Comparison of ENCODE assay signal across 17 mouse cellular contexts in the genomic region with DNA sequence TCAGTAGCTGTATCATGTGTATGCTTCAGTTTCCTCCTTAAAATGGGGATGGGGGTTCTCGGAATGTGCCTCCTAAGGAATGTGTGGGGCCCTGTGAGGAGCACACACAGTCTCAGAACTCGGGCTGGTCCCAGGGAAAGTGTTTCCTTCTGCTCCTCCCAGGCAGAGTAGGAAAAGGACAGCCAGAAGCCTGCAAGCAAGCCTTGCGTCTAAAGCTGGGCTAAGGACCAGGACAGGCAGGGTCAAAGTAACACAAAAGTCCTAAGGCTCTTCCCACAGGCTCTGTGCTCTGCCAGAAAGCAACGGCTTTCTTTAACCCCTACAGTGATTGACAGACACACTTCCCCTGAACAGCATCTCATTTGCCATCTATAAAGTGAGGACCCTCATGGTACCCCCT. TPM values are rescaled to one million over a fixed set of nuclear protein-coding genes. Genes with fewer than 3 reads are reported as not detected.
DNase-seq lines count a peak whose midpoint lies in the region; ATAC-seq and TF ChIP-seq lines count a peak whose summit lies in the region.
"Had no signal": no experiment of that assay in that cellular context is flagged by ENCODE, and none has a peak within 500 bp of the region (broad histone marks: within the 10 kb centered on the region; RNA-seq: fewer than 3 reads in every experiment).

No protein-coding gene starts in this region.

- no peak overlapping the region for H3K4me3 ChIP-seq in forebrain, embryonic 10.5 days
- H3K4me3 ChIP-seq in forebrain, embryonic 13.5 days: no peak overlapping the region
- no peak overlapping the region for H3K4me3 ChIP-seq in heart, embryonic 15.5 days
- H3K4me3 ChIP-seq in liver, postnatal 0 days (ENCODE audit: low read depth, low read length): no peak overlapping the region
- H3K4me3 ChIP-seq: erythroblast, embryonic 14.5 days; midbrain, embryonic 13.5 days had no signal

- no peak for TF ChIP-seq EP300 in liver, postnatal 0 days (IDR thresholded peaks at IDR 0.05; ENCODE audit: low read depth)

- H3K9ac ChIP-seq in forebrain, embryonic 13.5 days: no peak overlapping the region
- H3K9ac ChIP-seq in heart, embryonic 15.5 days: no peak overlapping the region
- H3K9ac ChIP-seq in liver, postnatal 0 days (replicated peaks): peak overlapping the region; percentile 21; the same call in 1 of the 2 replicates
- H3K9ac ChIP-seq: midbrain, embryonic 13.5 days had no signal

- WGBS in forebrain, embryonic 10.5 days: 52% methylated on average over 4 of the region's 4 CpGs
- WGBS in forebrain, embryonic 13.5 days: 59% methylated on average over 4 of the region's 4 CpGs
- WGBS in heart, embryonic 15.5 days: 31% methylated on average over 4 of the region's 4 CpGs
- WGBS in liver, postnatal 0 days (ENCODE audit: insufficient replicate concordance): 56% methylated on average over 4 of the region's 4 CpGs

- TF ChIP-seq CTCF in liver, postnatal 0 days (IDR thresholded peaks at IDR 0.05; ENCODE audit: low read depth): no peak

- H3K36me3 ChIP-seq in forebrain, embryonic 10.5 days (replicated peaks): no peaks in the 10 kb centered on the region; the same call in 1 of the 2 replicates
- peaks cover 3% of the 10 kb centered on the region; the same call in 1 of the 2 replicates for H3K36me3 ChIP-seq in forebrain, embryonic 13.5 days (ENCODE audit: poor library complexity, severe bottlenecking)
- no peaks in the 10 kb centered on the region for H3K36me3 ChIP-seq in heart, embryonic 15.5 days
- H3K36me3 ChIP-seq in liver, postnatal 0 days (replicated peaks; ENCODE audit: insufficient read depth, low read length): no peaks in the 10 kb centered on the region
- H3K36me3 ChIP-seq: midbrain, embryonic 13.5 days had no signal

- no peak overlapping the region for H3K4me2 ChIP-seq in forebrain, embryonic 13.5 days
- H3K4me2 ChIP-seq in heart, embryonic 15.5 days: no peak overlapping the region
- no peak overlapping the region for H3K4me2 ChIP-seq in liver, postnatal 0 days (ENCODE audit: low read depth, low read length)
- H3K4me2 ChIP-seq: midbrain, embryonic 13.5 days had no signal

- no peak for DNase-seq in forebrain, embryonic 10.5 days (ENCODE audit: extremely low spot score, low spot score)
- DNase-seq in heart, postnatal 4 days: no peak
- DNase-seq in liver, postnatal 0 days: no peak
- no peak for DNase-seq in liver
- peak; percentile 21 to 42 for DNase-seq in kidney, postnatal 4 days
- no peak for DNase-seq in layer of hippocampus, adult 11-12 months (ENCODE audit: low spot score)
- DNase-seq: cerebellum, adult 18-20 months; cerebellum, postnatal 36 days; layer of hippocampus, adult 9-11 months; thymus, postnatal 36 days had no signal

- peaks cover 11% of the 10 kb centered on the region for H3K27me3 ChIP-seq in forebrain, embryonic 10.5 days (ENCODE audit: poor library complexity, severe bottlenecking)
- no peaks in the 10 kb centered on the region; the same call in 1 of the 2 replicates for H3K27me3 ChIP-seq in forebrain, embryonic 13.5 days
- H3K27me3 ChIP-seq in heart, embryonic 15.5 days: no peaks in the 10 kb centered on the region
- no peaks in the 10 kb centered on the region for H3K27me3 ChIP-seq in liver, postnatal 0 days (ENCODE audit: insufficient read depth, low read length)

- no peak for ATAC-seq in forebrain, embryonic 13.5 days
- ATAC-seq in heart, embryonic 15.5 days (replicated peaks; ENCODE audit: insufficient number of reproducible peaks, insufficient read depth, low FRiP score, low read depth): no peak
- no peak for ATAC-seq in liver, postnatal 0 days
- ATAC-seq: forebrain, embryonic 16.5 days; hindbrain, embryonic 16.5 days; intestine, postnatal 0 days; midbrain, embryonic 13.5 days had no signal

- H3K4me1 ChIP-seq in forebrain, embryonic 10.5 days: peaks cover 77% of the 10 kb centered on the region
- H3K4me1 ChIP-seq in forebrain, embryonic 13.5 days: peaks cover 65% of the 10 kb centered on the region
- peaks cover 96% of the 10 kb centered on the region for H3K4me1 ChIP-seq in heart, embryonic 15.5 days (replicated peaks)
- H3K4me1 ChIP-seq in liver, postnatal 0 days (ENCODE audit: insufficient read depth): peaks cover 76% of the 10 kb centered on the region

- no peaks in the 10 kb centered on the region for H3K9me3 ChIP-seq in forebrain, embryonic 10.5 days
- no peaks in the 10 kb centered on the region for H3K9me3 ChIP-seq in forebrain, embryonic 13.5 days (replicated peaks)
- no peaks in the 10 kb centered on the region for H3K9me3 ChIP-seq in heart, embryonic 15.5 days (replicated peaks)
- no peaks in the 10 kb centered on the region for H3K9me3 ChIP-seq in liver, postnatal 0 days (ENCODE audit: low read length)
- H3K9me3 ChIP-seq: midbrain, embryonic 13.5 days had no signal

- H3K27ac ChIP-seq in forebrain, embryonic 10.5 days: peak overlapping the region; percentile 32; the same call in 1 of the 2 replicates
- H3K27ac ChIP-seq in forebrain, embryonic 13.5 days: no peak overlapping the region
- peak overlapping the region; percentile 6; the same call in 1 of the 2 replicates for H3K27ac ChIP-seq in heart, embryonic 15.5 days
- peak overlapping the region; percentile 48 for H3K27ac ChIP-seq in liver, postnatal 0 days (ENCODE audit: low read depth)
- H3K27ac ChIP-seq: midbrain, embryonic 13.5 days had no signal

RNA-seq across cellular contexts. Expression of a gene that starts 14.9 kb away (rescaled TPM):
- polyA plus RNA-seq in forebrain, embryonic 10.5 days (2016; fragmentation: Nextera tagmentation; extraction: Ambion mirVana): 2.8 and 3.0 TPM in 2 replicates
- 6.5 and 7.2 TPM in 2 replicates for polyA plus RNA-seq in forebrain, embryonic 13.5 days (2015; fragmentation: Nextera tagmentation; extraction: Ambion mirVana)
- 8.6 and 10.7 TPM in 2 replicates for polyA plus RNA-seq in heart, embryonic 15.5 days (2015; fragmentation: Nextera tagmentation; extraction: Ambion mirVana)
- total RNA-seq in heart, postnatal 4 days (2021): 10 to 100 TPM; 69.3 to 70.9 TPM
- 2.5 and 3.2 TPM in 2 replicates for polyA plus RNA-seq in liver, postnatal 0 days (2015; fragmentation: Nextera tagmentation; extraction: Ambion mirVana)

Comparison
In these comparisons a context has a peak if more than half of its experiments do, and no peak if none do; other contexts are left out.
1. DNase-seq: peak in kidney, postnatal 4 days (2 of 2); none in forebrain, embryonic 10.5 days (single experiment), heart, postnatal 4 days (single experiment), liver, postnatal 0 days (single experiment), liver (single experiment) and layer of hippocampus, adult 11-12 months (single experiment).